In genomic region chr4:101350656-101351055, GRCm38 (mm10) we compare ENCODE assay signal across 16 mouse cellular contexts.
DNase-seq lines count a peak whose midpoint lies in the region; ATAC-seq and TF ChIP-seq lines count a peak whose summit lies in the region.
"Had no signal": no experiment of that assay in that cellular context is flagged by ENCODE, and none has a peak within 500 bp of the region (broad histone marks: within the 10 kb centered on the region; RNA-seq: fewer than 3 reads in every experiment).

No protein-coding gene starts in this region.

- 50% methylated on average over 8 of the region's 8 CpGs for WGBS in cerebellum, adult 2 months
- WGBS in kidney, adult 2 months, result 65% methylated on average over 8 of the region's 8 CpGs
- 74% methylated on average over 8 of the region's 8 CpGs for WGBS in embryonic facial prominence, embryonic 13.5 days

- TF ChIP-seq CTCF in cerebellum, adult 2 months (IDR thresholded peaks at IDR 0.05; ENCODE audit: borderline replicate concordance, insufficient read depth, low read depth, low read length), result no peak
- TF ChIP-seq CTCF in kidney, adult 2 months (conservative IDR thresholded peaks at IDR 0.05; ENCODE audit: insufficient read depth, insufficient read length, low read depth, low read length), result no peak

- no peak overlapping the region for H3K4me2 ChIP-seq in embryonic facial prominence, embryonic 13.5 days
- H3K4me2 ChIP-seq: forebrain, embryonic 12.5 days; heart, embryonic 15.5 days; midbrain, embryonic 12.5 days; neural tube, embryonic 12.5 days had no signal

- ATAC-seq in embryonic facial prominence, embryonic 13.5 days (ENCODE audit: insufficient number of reproducible peaks, insufficient read depth, low FRiP score, low TSS enrichment, low read depth), result no peak
- ATAC-seq: hindbrain, embryonic 16.5 days; intestine, postnatal 0 days; lung, postnatal 0 days had no signal

- no peak for DNase-seq in cerebellum, adult 2 months
- DNase-seq in cerebellum, postnatal 36 days, result no peak
- peak; percentile 37 for DNase-seq in kidney, adult 2 months
- DNase-seq in kidney, postnatal 14 days, result no peak
- peak; percentile 38 to 51 for DNase-seq in adrenal gland, adult 18-20 months (ENCODE audit: low spot score in 2 of 2)
- no peak for DNase-seq in frontal cortex, postnatal 10 days (ENCODE audit: low spot score in 2 of 2)
- no peak for DNase-seq in left cerebral cortex, adult 8-10 months (ENCODE audit: low spot score in 2 of 2)
- DNase-seq: right cerebral cortex, postnatal 14 days had no signal

- no peak overlapping the region for H3K9ac ChIP-seq in embryonic facial prominence, embryonic 13.5 days
- H3K9ac ChIP-seq: forebrain, embryonic 12.5 days; heart, embryonic 15.5 days; midbrain, embryonic 12.5 days; neural tube, embryonic 12.5 days had no signal

- H3K27ac ChIP-seq in cerebellum, adult 2 months (ENCODE audit: insufficient read depth, low read length), result peak overlapping the region; percentile 19; the same call in 1 of the 2 replicates
- peak overlapping the region; percentile 71 for H3K27ac ChIP-seq in kidney, adult 2 months (ENCODE audit: insufficient read depth, low read depth, low read length)
- H3K27ac ChIP-seq in embryonic facial prominence, embryonic 13.5 days, result peak overlapping the region; percentile 63
- H3K27ac ChIP-seq: forebrain, embryonic 12.5 days; heart, embryonic 15.5 days; midbrain, embryonic 12.5 days; neural tube, embryonic 12.5 days had no signal

- H3K36me3 ChIP-seq in kidney, adult 2 months (ENCODE audit: control insufficient read depth, insufficient read depth, low read length), result peaks cover 2% of the 10 kb centered on the region; the same call in 1 of the 2 replicates
- H3K36me3 ChIP-seq in embryonic facial prominence, embryonic 13.5 days, result peaks cover 12% of the 10 kb centered on the region
- H3K36me3 ChIP-seq: heart, embryonic 15.5 days had no signal

- H3K27me3 ChIP-seq in cerebellum, adult 2 months (ENCODE audit: control insufficient read depth, insufficient read depth, low read length), result no peaks in the 10 kb centered on the region
- no peaks in the 10 kb centered on the region for H3K27me3 ChIP-seq in kidney, adult 2 months (replicated peaks; ENCODE audit: control insufficient read depth, insufficient read depth, low read length)
- no peaks in the 10 kb centered on the region for H3K27me3 ChIP-seq in embryonic facial prominence, embryonic 13.5 days
- H3K27me3 ChIP-seq: forebrain, embryonic 12.5 days; heart, embryonic 15.5 days; midbrain, embryonic 12.5 days; neural tube, embryonic 12.5 days had no signal

- H3K9me3 ChIP-seq in embryonic facial prominence, embryonic 13.5 days, result no peaks in the 10 kb centered on the region
- H3K9me3 ChIP-seq: forebrain, embryonic 12.5 days; heart, embryonic 15.5 days; midbrain, embryonic 12.5 days; neural tube, embryonic 12.5 days had no signal

- H3K4me3 ChIP-seq in cerebellum, adult 2 months (replicated peaks; ENCODE audit: insufficient read depth, low read depth, low read length), result no peak overlapping the region
- no peak overlapping the region for H3K4me3 ChIP-seq in kidney, adult 2 months (ENCODE audit: insufficient read depth, low read depth, low read length)
- H3K4me3 ChIP-seq in embryonic facial prominence, embryonic 13.5 days, result no peak overlapping the region
- H3K4me3 ChIP-seq: forebrain, embryonic 12.5 days; heart, embryonic 15.5 days; midbrain, embryonic 12.5 days; neural tube, embryonic 12.5 days had no signal

- H3K4me1 ChIP-seq in cerebellum, adult 2 months (ENCODE audit: control insufficient read depth, insufficient read depth, low read length), result peaks cover 6% of the 10 kb centered on the region; the same call in 1 of the 2 replicates
- peaks cover 11% of the 10 kb centered on the region; the same call in 1 of the 2 replicates for H3K4me1 ChIP-seq in kidney, adult 2 months (ENCODE audit: control insufficient read depth, insufficient read depth, low read length)
- peaks cover 31% of the 10 kb centered on the region for H3K4me1 ChIP-seq in embryonic facial prominence, embryonic 13.5 days

- TF ChIP-seq POLR2A in cerebellum, adult 2 months (IDR thresholded peaks at IDR 0.05; ENCODE audit: borderline replicate concordance, insufficient read depth, low read length), result no peak
- no peak for TF ChIP-seq POLR2A in kidney, adult 2 months (IDR thresholded peaks at IDR 0.05; ENCODE audit: low read depth, low read length)

Comparison
In these comparisons a context has a peak if more than half of its experiments do, and no peak if none do; other contexts are left out.
1. DNase-seq: peak in kidney, adult 2 months (single experiment) and adrenal gland, adult 18-20 months (2 of 2); none in cerebellum, adult 2 months (0 of 2), cerebellum, postnatal 36 days (0 of 2), kidney, postnatal 14 days (single experiment), frontal cortex, postnatal 10 days (0 of 2) and left cerebral cortex, adult 8-10 months (0 of 2).
2. H3K27ac ChIP-seq: peak in every context shown above with its lines; median percentile 71 in kidney, adult 2 months; 63 in embryonic facial prominence, embryonic 13.5 days; 19 in cerebellum, adult 2 months.